Mouse (Mus musculus): Measurements from ENCODE around the gene Slc25a26. TPM values are rescaled to one million over a fixed set of nuclear protein-coding genes. Genes with fewer than 3 reads are reported as not detected.

The Slc25a26 gene
- polyA plus RNA-seq, 1 experiment from 2014 or later = 9.1 TPM

GRCm38 (mm10) chr6:94614346-94614745 lies 114.2 kb downstream of the Slc25a26 start:
- Histone ChIP-seq H3K4me3 (no peak overlapping the region), H3K36me3 (peaks cover 13% of the 10 kb centered on the region; the same call in 1 of the 2 replicates), H3K4me1 (0 out of 2 replicates have a peak, but pooled peaks cover 5% of the 10 kb centered on the region), H3K4me2 (replicated peaks) (no peak overlapping the region), H3K9ac (replicated peaks) (no peak overlapping the region), H3K27ac (replicated peaks) (no peak overlapping the region), H3K27me3 (no peaks in the 10 kb centered on the region), H3K9me3 (no peaks in the 10 kb centered on the region)
- 90% methylated on average over 6 of the region's 6 CpGs for WGBS
- ATAC-seq (replicated peaks) = no peak

DNA sequence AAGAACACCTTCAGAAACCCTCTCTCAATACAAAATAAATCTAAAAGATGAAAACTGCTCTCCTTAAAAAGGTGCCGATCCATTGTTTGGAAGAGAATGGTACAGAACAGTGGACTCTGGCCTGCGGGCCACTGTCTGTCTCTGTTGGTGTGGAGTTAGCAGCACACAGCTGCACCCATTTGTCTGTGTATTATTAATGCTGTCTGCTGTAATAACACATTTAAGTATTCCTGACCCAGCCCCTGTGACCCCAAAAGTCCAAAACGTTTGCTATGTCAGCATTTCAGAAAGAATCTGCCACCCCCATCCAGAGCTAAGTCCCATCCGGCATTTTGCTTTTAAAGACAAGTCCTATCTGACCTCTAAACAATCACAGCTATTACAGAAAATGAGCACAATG lies 115.8 kb downstream of the Slc25a26 start:
- Histone ChIP-seq H3K36me3 (peaks cover 7% of the 10 kb centered on the region; the same call in 1 of the 2 replicates), H3K4me2 (replicated peaks) (no peak overlapping the region), H3K27me3 (no peaks in the 10 kb centered on the region), H3K27ac (replicated peaks) (no peak overlapping the region), H3K4me3 (no peak overlapping the region), H3K4me1 (0 out of 2 replicates have a peak, but pooled peaks cover 5% of the 10 kb centered on the region), H3K9me3 (no peaks in the 10 kb centered on the region), H3K9ac (replicated peaks) (no peak overlapping the region)
- 88% methylated on average over 4 of the region's 4 CpGs for WGBS
- ATAC-seq (replicated peaks) = no peak

DNA sequence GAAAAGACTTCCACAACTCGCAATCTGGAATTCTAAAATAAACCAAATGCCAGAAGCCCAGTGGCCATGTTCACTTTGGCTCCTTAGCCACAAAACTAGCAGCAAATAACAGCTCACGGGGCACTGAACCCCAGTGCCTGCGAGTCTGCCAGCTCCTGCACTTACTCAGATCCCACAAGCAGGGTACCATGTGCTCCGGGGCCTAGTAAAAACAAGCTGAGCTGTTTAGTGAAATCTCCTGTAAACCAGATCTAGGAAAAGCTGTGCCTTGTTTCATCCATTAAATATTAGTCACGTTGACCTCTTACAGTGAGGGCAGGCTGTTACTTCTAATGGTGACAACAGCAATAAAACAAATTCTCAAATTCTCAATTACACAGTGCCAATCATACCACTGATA lies 118.5 kb downstream of the Slc25a26 start:
- 88% methylated on average over 5 of the region's 5 CpGs for WGBS
- H3K9ac ChIP-seq (replicated peaks) = no peak overlapping the region
- ATAC-seq (replicated peaks) = no peak
- no peaks in the 10 kb centered on the region for H3K9me3 ChIP-seq
- H3K36me3 ChIP-seq = 0 out of 2 replicates have a peak, but pooled peaks cover 4% of the 10 kb centered on the region
- no peaks in the 10 kb centered on the region for H3K27me3 ChIP-seq
- H3K27ac ChIP-seq (replicated peaks) = no peak overlapping the region
- H3K4me1 ChIP-seq = 0 out of 2 replicates have a peak, but pooled peaks cover 5% of the 10 kb centered on the region
- no peak overlapping the region for H3K4me2 ChIP-seq (replicated peaks)
- no peak overlapping the region for H3K4me3 ChIP-seq

GRCm38 (mm10) chr6:94620287-94620686 lies 120.2 kb downstream of the Slc25a26 start:
- Histone ChIP-seq H3K36me3 (0 out of 2 replicates have a peak, but pooled peaks cover 4% of the 10 kb centered on the region), H3K4me2 (replicated peaks) (no peak overlapping the region), H3K4me3 (no peak overlapping the region), H3K9me3 (no peaks in the 10 kb centered on the region), H3K27me3 (no peaks in the 10 kb centered on the region), H3K27ac (replicated peaks) (no peak overlapping the region), H3K4me1 (0 out of 2 replicates have a peak, but pooled peaks cover 5% of the 10 kb centered on the region), H3K9ac (replicated peaks) (no peak overlapping the region)
- WGBS = 55% methylated on average over 6 of the region's 6 CpGs
- no peak for ATAC-seq (replicated peaks)

DNA sequence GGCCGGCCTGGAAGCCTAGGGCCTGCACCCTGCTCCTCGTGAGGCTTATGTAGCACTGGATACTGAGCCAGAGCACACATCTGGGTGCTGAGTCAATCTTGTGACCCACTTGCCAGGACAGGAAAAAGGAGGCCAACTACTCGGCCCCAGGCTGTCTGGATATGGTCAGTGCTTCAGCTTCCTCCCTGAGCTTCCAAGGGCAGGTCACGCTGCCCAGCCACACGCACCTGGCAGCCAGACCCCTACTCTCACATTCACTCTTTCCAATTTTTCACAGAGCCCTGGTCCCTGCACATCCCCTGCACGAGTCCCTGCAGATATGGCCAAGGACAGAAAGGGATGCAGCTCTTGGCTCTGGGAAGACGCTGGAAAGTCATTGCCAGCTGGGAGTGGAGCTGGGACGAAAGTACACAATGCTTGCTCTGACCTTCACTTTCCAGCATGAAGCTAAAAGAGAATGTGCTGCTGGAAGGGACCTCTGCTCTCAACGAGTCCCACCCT lies 120.7 kb downstream of the Slc25a26 start:
- Histone ChIP-seq H3K9me3 (no peaks in the 10 kb centered on the region), H3K27me3 (no peaks in the 10 kb centered on the region), H3K4me1 (0 out of 2 replicates have a peak, but pooled peaks cover 5% of the 10 kb centered on the region), H3K4me2 (replicated peaks) (no peak overlapping the region), H3K36me3 (0 out of 2 replicates have a peak, but pooled peaks cover 4% of the 10 kb centered on the region), H3K4me3 (no peak overlapping the region), H3K9ac (replicated peaks) (no peak overlapping the region), H3K27ac (replicated peaks) (no peak overlapping the region)
- ATAC-seq (replicated peaks) = no peak
- 80% methylated on average over 9 of the region's 9 CpGs for WGBS

GRCm38 (mm10) chr6:94622983-94623382 lies 122.9 kb downstream of the Slc25a26 start:
- 75% methylated on average over 4 of the region's 4 CpGs for WGBS
- H3K9me3 ChIP-seq = no peaks in the 10 kb centered on the region

DNA sequence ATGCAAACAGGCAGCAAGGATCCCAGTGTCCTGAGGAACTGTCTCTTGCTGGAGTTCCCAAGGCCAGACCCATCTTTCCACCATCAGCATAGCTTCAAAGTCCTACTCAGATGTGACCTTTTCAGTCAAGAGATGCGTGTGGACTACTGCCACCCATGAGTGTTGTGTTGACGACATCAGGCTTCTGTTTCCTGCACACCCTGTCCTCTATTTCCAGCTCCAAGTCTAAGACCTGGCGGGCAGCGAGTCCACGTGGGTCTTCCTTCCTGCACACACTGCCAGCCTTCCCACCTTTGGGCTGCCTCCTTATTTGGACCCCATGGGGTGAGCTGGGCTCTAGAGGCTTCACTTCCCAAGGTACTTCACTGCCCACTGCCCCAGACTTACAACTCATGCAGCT lies 124.4 kb downstream of the Slc25a26 start:
- H3K4me3 ChIP-seq = no peak overlapping the region
- H3K36me3 ChIP-seq = 0 out of 2 replicates have a peak, but pooled peaks cover 4% of the 10 kb centered on the region
- H3K9me3 ChIP-seq = no peaks in the 10 kb centered on the region
- 88% methylated on average over 5 of the region's 5 CpGs for WGBS
- no peak overlapping the region for H3K27ac ChIP-seq (replicated peaks)
- no peak overlapping the region for H3K4me2 ChIP-seq (replicated peaks)
- H3K9ac ChIP-seq (replicated peaks) = no peak overlapping the region
- H3K27me3 ChIP-seq = no peaks in the 10 kb centered on the region
- H3K4me1 ChIP-seq = peaks cover 21% of the 10 kb centered on the region
- ATAC-seq (replicated peaks) = no peak

More at GRCm38 (mm10) chr6:94622983-94623382, 122.9 kb downstream of the Slc25a26 start:
- Histone ChIP-seq H3K27me3 (no peaks in the 10 kb centered on the region), H3K36me3 (0 out of 2 replicates have a peak, but pooled peaks cover 4% of the 10 kb centered on the region), H3K4me1 (peaks cover 11% of the 10 kb centered on the region), H3K4me3 (no peak overlapping the region), H3K4me2 (replicated peaks) (no peak overlapping the region), H3K9ac (replicated peaks) (no peak overlapping the region), H3K27ac (replicated peaks) (no peak overlapping the region)
- ATAC-seq (replicated peaks) = peak; percentile 55

DNA sequence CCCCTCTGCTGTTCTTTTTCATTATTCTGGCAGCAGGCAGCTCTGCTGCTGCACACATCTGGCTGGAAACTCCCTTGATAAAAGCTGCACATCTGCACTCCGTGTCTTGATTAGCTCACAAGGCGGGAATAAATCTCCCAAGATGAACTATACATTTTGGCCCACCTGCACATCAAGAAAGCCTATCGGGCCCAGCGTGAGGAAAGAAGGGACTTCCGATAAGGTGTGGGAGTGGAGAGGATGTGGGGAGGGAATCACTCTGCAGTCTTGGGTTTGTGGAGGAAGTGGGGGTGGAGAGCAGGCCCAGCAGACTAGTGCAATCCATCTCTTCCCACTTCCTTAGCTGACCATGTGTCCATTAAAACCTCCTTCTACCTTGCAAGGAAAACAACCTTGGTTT lies 125.8 kb downstream of the Slc25a26 start:
- 84% methylated on average over 5 of the region's 5 CpGs for WGBS
- Histone ChIP-seq H3K4me1 (peaks cover 27% of the 10 kb centered on the region), H3K9ac (replicated peaks) (no peak overlapping the region), H3K27ac (replicated peaks) (no peak overlapping the region), H3K27me3 (no peaks in the 10 kb centered on the region), H3K4me2 (replicated peaks) (no peak overlapping the region), H3K36me3 (0 out of 2 replicates have a peak, but pooled peaks cover 4% of the 10 kb centered on the region), H3K9me3 (no peaks in the 10 kb centered on the region), H3K4me3 (no peak overlapping the region)
- no peak for ATAC-seq (replicated peaks)

DNA sequence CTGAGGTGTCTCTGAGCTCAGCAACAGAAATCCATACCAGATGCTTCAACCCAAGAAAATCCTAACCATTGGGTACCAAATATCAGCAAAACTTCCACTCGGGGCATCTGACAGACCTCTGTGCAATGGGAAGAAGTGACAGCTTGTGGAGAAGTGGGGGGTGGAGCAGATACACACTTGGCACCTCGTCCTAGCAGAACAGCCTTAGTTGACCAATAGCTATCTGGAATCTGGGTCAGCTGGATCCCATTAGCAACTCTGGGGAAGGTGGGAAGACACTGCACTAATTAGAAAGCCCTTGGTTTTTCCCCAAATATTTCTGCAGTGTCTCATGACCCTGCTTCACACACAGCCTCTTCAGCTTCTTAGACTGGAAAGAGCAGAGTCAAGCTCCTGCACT lies 126.7 kb downstream of the Slc25a26 start:
- Histone ChIP-seq H3K4me2 (replicated peaks) (no peak overlapping the region), H3K4me1 (peaks cover 36% of the 10 kb centered on the region), H3K9ac (replicated peaks) (no peak overlapping the region), H3K27ac (replicated peaks) (no peak overlapping the region), H3K9me3 (no peaks in the 10 kb centered on the region), H3K27me3 (no peaks in the 10 kb centered on the region), H3K4me3 (no peak overlapping the region), H3K36me3 (0 out of 2 replicates have a peak, but pooled peaks cover 4% of the 10 kb centered on the region)
- ATAC-seq (replicated peaks) = no peak
- WGBS = 51% methylated on average over 2 of the region's 2 CpGs

DNA sequence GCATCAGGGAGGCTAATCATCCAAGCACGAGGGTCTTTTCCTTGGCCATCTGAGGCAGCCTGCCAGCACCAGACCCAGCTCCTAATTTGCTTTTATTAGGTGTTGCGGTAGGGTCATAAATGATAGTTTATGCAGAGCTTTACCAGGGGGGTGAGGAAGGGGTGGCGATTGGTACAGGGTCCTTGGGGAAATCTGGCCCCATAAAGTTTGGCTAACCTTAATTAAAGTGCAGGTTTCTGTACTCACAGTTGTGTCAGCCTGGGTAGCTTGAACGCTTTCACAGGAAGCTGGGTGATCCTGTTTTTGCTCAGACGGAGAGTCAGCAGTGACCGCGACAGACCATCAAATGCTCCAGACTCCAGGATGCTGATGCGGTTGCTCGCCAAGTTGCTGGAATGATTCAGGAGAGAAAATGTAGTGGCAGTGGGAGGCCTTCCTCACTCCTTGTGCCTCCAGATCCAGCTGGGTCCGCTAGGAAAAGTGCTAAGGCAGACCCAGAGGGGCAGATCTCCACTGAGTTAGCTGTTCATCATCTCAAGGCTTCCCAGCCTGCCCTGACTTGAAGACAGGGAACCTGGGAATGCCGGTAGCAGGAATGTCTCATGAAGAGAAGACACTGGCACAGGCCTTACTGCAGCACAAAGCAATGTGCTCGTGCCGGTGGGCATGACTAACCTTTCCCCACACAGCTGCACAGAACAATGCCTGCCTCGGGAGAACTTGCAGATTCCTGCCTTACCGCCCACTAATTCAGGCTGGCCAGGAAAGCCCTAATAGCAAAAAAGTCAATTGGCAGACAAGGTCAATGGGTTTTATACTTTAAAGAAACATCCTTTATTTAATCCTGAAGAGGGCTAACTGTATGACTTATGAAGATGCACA lies 127.8 kb downstream of the Slc25a26 start:
- Histone ChIP-seq H3K27me3 (no peaks in the 10 kb centered on the region), H3K4me1 (peaks cover 38% of the 10 kb centered on the region), H3K27ac (replicated peaks) (0 out of 2 replicates have a peak overlapping the region, but pooled peaks have one; percentile 23), H3K4me2 (replicated peaks) (no peak overlapping the region), H3K9me3 (no peaks in the 10 kb centered on the region), H3K9ac (replicated peaks) (no peak overlapping the region), H3K36me3 (no peaks in the 10 kb centered on the region), H3K4me3 (no peak overlapping the region)
- ATAC-seq (replicated peaks) = no peak
- 43% methylated on average over 15 of the region's 15 CpGs for WGBS

DNA sequence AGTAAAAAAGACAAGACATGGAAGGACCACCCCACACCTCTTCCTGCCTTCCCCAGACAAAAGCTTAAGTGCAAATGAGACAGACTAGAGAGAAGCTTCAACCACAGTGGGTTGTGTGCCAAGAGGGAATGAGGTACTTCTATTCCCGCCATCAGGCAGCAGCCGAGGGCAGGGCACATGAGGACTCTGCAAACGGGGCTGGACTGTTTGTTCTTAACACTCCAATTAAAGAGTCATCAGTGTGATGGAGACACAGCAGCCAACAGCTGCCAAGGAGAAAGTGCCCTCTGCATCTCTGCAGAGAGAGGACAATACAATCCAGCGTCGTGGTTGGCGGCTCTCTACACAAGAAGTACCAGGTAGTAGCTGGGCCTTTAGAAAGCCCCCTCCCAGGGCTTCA lies 128.7 kb downstream of the Slc25a26 start:
- Histone ChIP-seq H3K9ac (replicated peaks) (no peak overlapping the region), H3K4me2 (replicated peaks) (no peak overlapping the region), H3K27ac (replicated peaks) (no peak overlapping the region), H3K4me3 (no peak overlapping the region), H3K27me3 (no peaks in the 10 kb centered on the region), H3K36me3 (no peaks in the 10 kb centered on the region), H3K9me3 (no peaks in the 10 kb centered on the region), H3K4me1 (peaks cover 38% of the 10 kb centered on the region)
- 43% methylated on average over 6 of the region's 6 CpGs for WGBS
- no peak for ATAC-seq (replicated peaks)

DNA sequence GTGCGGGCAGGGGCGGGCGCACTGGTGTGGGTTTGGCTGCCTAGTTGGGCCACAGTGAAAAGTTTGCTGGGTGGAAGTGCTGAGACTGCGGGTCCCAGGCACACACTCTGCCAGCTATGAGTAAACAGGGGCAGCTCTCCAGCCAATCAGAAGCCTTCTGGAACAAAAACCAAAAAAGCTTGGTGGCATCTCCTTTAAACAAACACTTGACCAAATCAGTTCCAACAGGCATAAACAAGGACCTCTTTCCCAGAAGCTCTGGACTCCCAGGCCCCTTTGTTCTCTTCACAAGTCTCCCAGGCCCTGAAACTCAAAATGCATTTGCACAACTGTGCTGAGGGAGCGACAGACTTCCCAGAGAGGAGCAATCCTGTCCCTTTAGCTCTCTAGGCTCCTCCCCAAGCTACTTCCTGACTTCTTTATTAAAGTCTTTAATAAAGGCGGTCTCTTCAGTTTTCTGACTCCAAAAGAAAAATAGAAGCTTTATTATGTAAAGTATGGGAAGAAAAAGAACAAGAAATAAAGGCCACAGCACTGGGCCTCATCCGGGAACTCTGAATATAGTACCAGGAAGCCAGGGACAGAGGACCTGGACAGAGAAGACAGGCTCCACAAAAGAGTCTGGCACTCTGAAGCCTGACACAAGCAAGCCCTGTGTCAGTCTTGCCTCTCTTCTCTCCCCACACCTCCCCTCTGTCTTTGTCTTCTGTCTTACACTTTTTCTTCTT lies 131.1 kb downstream of the Slc25a26 start:
- H3K9me3 ChIP-seq = no peaks in the 10 kb centered on the region
- peak; percentile 70 for ATAC-seq (replicated peaks)
- peaks cover 38% of the 10 kb centered on the region for H3K4me1 ChIP-seq
- H3K9ac ChIP-seq (replicated peaks) = no peak overlapping the region
- WGBS = 22% methylated on average over 7 of the region's 7 CpGs
- H3K4me3 ChIP-seq = no peak overlapping the region
- no peak overlapping the region for H3K4me2 ChIP-seq (replicated peaks)
- H3K27ac ChIP-seq (replicated peaks) = peak overlapping the region; percentile 59
- H3K27me3 ChIP-seq = no peaks in the 10 kb centered on the region
- no peaks in the 10 kb centered on the region for H3K36me3 ChIP-seq

Measured in forebrain, embryonic 15.5 days (tissue).